Mouse (Mus musculus): Measurements from ENCODE around the gene Arid1a. TPM values are rescaled to one million over a fixed set of nuclear protein-coding genes. Genes with fewer than 3 reads are reported as not detected.

The Arid1a gene
- total and polyA plus RNA-seq, 3 experiments, result 22.2 to 224 (median 205) TPM

DNA sequence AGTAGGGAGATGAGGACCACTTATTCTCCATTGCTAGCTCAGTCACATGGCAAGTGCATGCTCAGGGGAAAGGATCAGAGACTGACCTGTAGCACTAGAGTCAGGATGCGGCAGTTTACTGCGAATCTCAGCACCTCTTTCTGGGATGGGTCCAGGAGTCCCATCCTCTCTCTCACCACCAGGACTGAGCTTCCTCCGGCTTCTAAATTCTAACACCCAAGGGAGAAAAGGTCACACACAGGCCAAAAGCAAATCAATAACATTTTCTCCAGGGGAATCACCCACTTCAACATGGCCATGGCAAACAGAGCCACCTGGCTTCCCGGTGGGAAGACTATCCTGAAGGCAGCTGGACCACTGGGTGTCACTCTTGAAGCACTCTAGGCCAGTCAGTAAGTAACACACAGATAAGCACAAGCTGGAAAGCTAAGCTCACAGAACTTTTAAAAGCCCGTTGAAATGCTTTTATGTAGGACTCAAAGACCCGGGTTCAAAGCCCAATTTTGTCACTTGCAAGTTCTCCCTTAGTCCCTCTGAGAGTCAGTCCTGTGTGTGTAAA is 86.8 kb downstream of the Arid1a start:
- no peaks in the 10 kb centered on the region for H3K27me3 ChIP-seq (ENCODE audit: insufficient read depth, low read length)
- no peak overlapping the region for H3K4me3 ChIP-seq (ENCODE audit: low read depth, low read length)
- ATAC-seq (ENCODE audit: extremely low read depth, insufficient number of reproducible peaks, low FRiP score, poor library complexity, severe bottlenecking) (no peak), DNase-seq (ENCODE audit: low spot score) (no peak)
- no peaks in the 10 kb centered on the region for H3K9me3 ChIP-seq (replicated peaks)
- peaks cover 68% of the 10 kb centered on the region for H3K4me1 ChIP-seq (ENCODE audit: insufficient read depth, low read depth, low read length)
- peaks cover 55% of the 10 kb centered on the region for H3K36me3 ChIP-seq (replicated peaks)
- TF ChIP-seq GATA2 (IDR thresholded peaks at IDR 0.05; ENCODE audit: borderline replicate concordance, low read depth, low read length), result no peak
- no peak for TF ChIP-seq GATA1 (IDR thresholded peaks at IDR 0.05; ENCODE audit: borderline replicate concordance, low read length)
- no peak for TF ChIP-seq POLR2AphosphoS5 (IDR thresholded peaks at IDR 0.05; ENCODE audit: insufficient replicate concordance, low read depth, low read length)
- TF ChIP-seq TAL1 (conservative IDR thresholded peaks at IDR 0.05; ENCODE audit: low read depth, low read length), result no peak
- TF ChIP-seq CTCF (IDR thresholded peaks at IDR 0.05; ENCODE audit: low read depth, low read length), result no peak

DNA sequence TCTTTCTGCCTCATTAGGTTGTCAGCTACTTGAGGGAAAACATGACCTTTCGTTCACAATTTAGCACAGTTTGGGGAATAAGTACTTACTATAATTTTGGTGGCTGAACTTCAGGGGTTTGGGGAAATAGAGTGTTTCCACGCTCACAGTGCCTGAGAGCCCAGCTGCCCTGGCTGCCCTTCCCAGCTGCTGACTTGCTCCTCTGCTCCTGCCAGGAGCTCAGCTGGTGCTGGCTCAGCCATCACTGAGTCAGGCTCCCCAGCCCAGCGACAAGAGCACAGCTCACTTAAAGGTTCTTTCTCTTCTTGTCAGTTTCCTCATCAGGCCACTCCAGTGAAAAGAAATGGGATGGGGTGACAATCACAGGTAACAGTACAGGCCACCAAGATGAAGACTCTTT is 88.0 kb downstream of the Arid1a start:
- Histone ChIP-seq H3K9me3 (replicated peaks) (no peaks in the 10 kb centered on the region), H3K27me3 (ENCODE audit: insufficient read depth, low read length) (no peaks in the 10 kb centered on the region), H3K4me3 (ENCODE audit: low read depth, low read length) (no peak overlapping the region), H3K36me3 (replicated peaks) (peaks cover 66% of the 10 kb centered on the region), H3K4me1 (ENCODE audit: insufficient read depth, low read depth, low read length) (peaks cover 57% of the 10 kb centered on the region)
- DNase-seq (ENCODE audit: low spot score) (no peak), ATAC-seq (ENCODE audit: extremely low read depth, insufficient number of reproducible peaks, low FRiP score, poor library complexity, severe bottlenecking) (no peak)
- TF ChIP-seq GATA2 (IDR thresholded peaks at IDR 0.05; ENCODE audit: borderline replicate concordance, low read depth, low read length), result no peak
- TF ChIP-seq CTCF (IDR thresholded peaks at IDR 0.05; ENCODE audit: low read depth, low read length), result no peak
- no peak for TF ChIP-seq POLR2AphosphoS5 (IDR thresholded peaks at IDR 0.05; ENCODE audit: insufficient replicate concordance, low read depth, low read length)
- no peak for TF ChIP-seq GATA1 (IDR thresholded peaks at IDR 0.05; ENCODE audit: borderline replicate concordance, low read length)
- no peak for TF ChIP-seq TAL1 (conservative IDR thresholded peaks at IDR 0.05; ENCODE audit: low read depth, low read length)

DNA sequence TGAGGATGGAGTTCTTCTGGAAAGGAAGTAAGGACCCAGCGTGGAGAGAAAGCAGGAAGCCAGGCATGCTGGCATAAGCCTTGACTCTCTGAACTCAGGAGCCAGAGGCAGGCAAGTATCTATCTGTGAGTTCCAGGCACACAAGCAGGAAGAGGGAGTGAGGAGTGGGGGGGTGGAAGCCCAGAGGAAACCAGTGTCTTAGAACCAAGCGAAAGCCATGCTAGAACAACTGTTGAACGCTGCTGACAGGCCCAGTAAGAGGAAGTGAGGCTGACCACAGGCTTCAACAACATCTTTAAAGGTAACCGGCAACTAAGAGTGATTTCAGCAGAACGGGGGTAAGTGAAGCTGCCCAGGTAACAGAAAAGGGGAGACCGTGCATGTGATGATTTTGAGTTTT is 90.4 kb downstream of the Arid1a start:
- DNase-seq (ENCODE audit: low spot score) (no peak), ATAC-seq (ENCODE audit: extremely low read depth, insufficient number of reproducible peaks, low FRiP score, poor library complexity, severe bottlenecking) (peak; percentile 40; the same call in 1 of the 2 replicates)
- H3K9me3 ChIP-seq (replicated peaks), result no peaks in the 10 kb centered on the region
- peaks cover 88% of the 10 kb centered on the region for H3K36me3 ChIP-seq (replicated peaks)
- no peaks in the 10 kb centered on the region for H3K27me3 ChIP-seq (ENCODE audit: insufficient read depth, low read length)
- no peak for TF ChIP-seq TAL1 (conservative IDR thresholded peaks at IDR 0.05; ENCODE audit: low read depth, low read length)
- no peak for TF ChIP-seq GATA1 (IDR thresholded peaks at IDR 0.05; ENCODE audit: borderline replicate concordance, low read length)
- TF ChIP-seq GATA2 (IDR thresholded peaks at IDR 0.05; ENCODE audit: borderline replicate concordance, low read depth, low read length), result no peak
- no peak for TF ChIP-seq POLR2AphosphoS5 (IDR thresholded peaks at IDR 0.05; ENCODE audit: insufficient replicate concordance, low read depth, low read length)
- TF ChIP-seq CTCF (IDR thresholded peaks at IDR 0.05; ENCODE audit: low read depth, low read length), result no peak
- no peak overlapping the region for H3K4me3 ChIP-seq (ENCODE audit: low read depth, low read length)
- peaks cover 52% of the 10 kb centered on the region for H3K4me1 ChIP-seq (ENCODE audit: insufficient read depth, low read depth, low read length)

DNA sequence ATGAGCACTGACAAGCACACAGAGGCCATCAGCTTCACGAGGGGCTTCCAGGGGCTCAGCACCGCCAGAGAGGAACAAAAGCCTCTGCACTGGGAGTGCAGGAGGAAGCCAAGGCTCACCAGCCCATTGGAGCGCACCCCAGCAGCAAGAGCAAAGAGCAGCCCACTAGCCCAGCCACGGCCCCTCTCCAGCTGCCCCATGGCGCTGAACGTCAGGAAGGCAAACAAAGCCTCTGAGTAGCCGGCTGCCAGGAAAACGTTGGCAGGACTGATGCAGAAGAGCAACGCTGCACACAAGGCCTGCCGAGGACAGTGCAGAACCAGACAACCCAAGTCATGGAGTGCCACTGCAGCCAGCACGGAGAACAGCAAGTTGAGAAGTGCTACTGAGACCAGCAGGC is 91.5 kb downstream of the Arid1a start:
- H3K36me3 ChIP-seq (replicated peaks), result peaks cover 95% of the 10 kb centered on the region
- no peaks in the 10 kb centered on the region for H3K27me3 ChIP-seq (ENCODE audit: insufficient read depth, low read length)
- TF ChIP-seq TAL1 (conservative IDR thresholded peaks at IDR 0.05; ENCODE audit: low read depth, low read length), result no peak
- no peak for TF ChIP-seq POLR2AphosphoS5 (IDR thresholded peaks at IDR 0.05; ENCODE audit: insufficient replicate concordance, low read depth, low read length)
- no peak for TF ChIP-seq GATA1 (IDR thresholded peaks at IDR 0.05; ENCODE audit: borderline replicate concordance, low read length)
- no peak for TF ChIP-seq CTCF (IDR thresholded peaks at IDR 0.05; ENCODE audit: low read depth, low read length)
- TF ChIP-seq GATA2 (IDR thresholded peaks at IDR 0.05; ENCODE audit: borderline replicate concordance, low read depth, low read length), result no peak
- no peak overlapping the region for H3K4me3 ChIP-seq (ENCODE audit: low read depth, low read length)
- no peaks in the 10 kb centered on the region for H3K9me3 ChIP-seq (replicated peaks)
- ATAC-seq (ENCODE audit: extremely low read depth, insufficient number of reproducible peaks, low FRiP score, poor library complexity, severe bottlenecking), result no peak
- no peak for DNase-seq (ENCODE audit: low spot score)
- peaks cover 59% of the 10 kb centered on the region for H3K4me1 ChIP-seq (ENCODE audit: insufficient read depth, low read depth, low read length)

DNA sequence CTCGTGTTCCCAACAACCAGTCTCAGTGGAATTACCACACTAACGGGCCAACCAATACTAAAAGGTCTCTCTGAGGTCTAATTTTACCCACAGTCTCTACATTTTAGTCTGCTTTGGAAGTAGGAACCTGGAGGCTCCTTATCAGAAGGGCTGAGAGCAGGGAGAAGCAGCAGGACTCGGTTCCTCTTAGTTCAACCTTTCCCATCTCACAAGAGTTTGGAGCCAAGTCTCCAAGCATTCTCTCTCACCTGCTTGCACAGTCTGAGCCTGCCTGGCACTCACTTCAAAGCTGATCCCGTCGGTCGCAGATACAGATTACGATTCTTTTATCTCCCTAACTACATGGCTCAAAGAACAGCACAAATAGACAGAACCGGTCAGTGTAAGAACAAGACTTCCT is 93.6 kb downstream of the Arid1a start:
- no peaks in the 10 kb centered on the region for H3K9me3 ChIP-seq (replicated peaks)
- no peak overlapping the region for H3K4me3 ChIP-seq (ENCODE audit: low read depth, low read length)
- peaks cover 74% of the 10 kb centered on the region for H3K36me3 ChIP-seq (replicated peaks)
- no peaks in the 10 kb centered on the region for H3K27me3 ChIP-seq (ENCODE audit: insufficient read depth, low read length)
- no peak for ATAC-seq (ENCODE audit: extremely low read depth, insufficient number of reproducible peaks, low FRiP score, poor library complexity, severe bottlenecking)
- no peak for DNase-seq (ENCODE audit: low spot score)
- H3K4me1 ChIP-seq (ENCODE audit: insufficient read depth, low read depth, low read length), result peaks cover 61% of the 10 kb centered on the region
- no peak for TF ChIP-seq POLR2AphosphoS5 (IDR thresholded peaks at IDR 0.05; ENCODE audit: insufficient replicate concordance, low read depth, low read length)

DNA sequence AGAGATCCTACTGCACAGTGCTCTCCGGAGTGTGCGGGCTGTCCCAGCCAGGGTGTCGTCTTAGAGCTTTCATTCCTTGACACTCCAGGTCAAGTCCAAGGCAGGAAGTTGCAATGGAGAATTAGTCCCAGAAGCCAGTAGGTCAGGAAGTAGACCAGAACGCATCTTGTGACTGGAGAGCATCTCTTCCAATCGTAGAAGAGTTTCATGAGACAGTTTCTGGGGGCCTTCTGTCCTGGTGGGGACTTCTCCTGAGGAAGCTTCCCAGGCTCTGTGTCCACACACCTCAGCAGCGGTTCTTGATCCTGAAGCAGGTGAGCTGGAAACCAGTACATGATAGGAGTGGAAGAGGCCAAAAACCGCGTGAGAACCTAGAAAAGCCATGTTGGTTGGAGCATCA is 94.1 kb downstream of the Arid1a start:
- Histone ChIP-seq H3K36me3 (replicated peaks) (peaks cover 68% of the 10 kb centered on the region), H3K4me3 (ENCODE audit: low read depth, low read length) (no peak overlapping the region), H3K9me3 (replicated peaks) (no peaks in the 10 kb centered on the region), H3K27me3 (ENCODE audit: insufficient read depth, low read length) (no peaks in the 10 kb centered on the region), H3K4me1 (ENCODE audit: insufficient read depth, low read depth, low read length) (peaks cover 66% of the 10 kb centered on the region)
- ATAC-seq (ENCODE audit: extremely low read depth, insufficient number of reproducible peaks, low FRiP score, poor library complexity, severe bottlenecking) (no peak), DNase-seq (ENCODE audit: low spot score) (no peak)
- TF ChIP-seq TAL1 (conservative IDR thresholded peaks at IDR 0.05; ENCODE audit: low read depth, low read length) (no peak), CTCF (IDR thresholded peaks at IDR 0.05; ENCODE audit: low read depth, low read length) (no peak), GATA1 (IDR thresholded peaks at IDR 0.05; ENCODE audit: borderline replicate concordance, low read length) (no peak), POLR2AphosphoS5 (IDR thresholded peaks at IDR 0.05; ENCODE audit: insufficient replicate concordance, low read depth, low read length) (no peak), GATA2 (IDR thresholded peaks at IDR 0.05; ENCODE audit: borderline replicate concordance, low read depth, low read length) (no peak)
